Comparison of ENCODE assay signal across 10 mouse cellular contexts in genomic region chr11:71763154-71763553, GRCm38 (mm10). TPM values are rescaled to one million over a fixed set of nuclear protein-coding genes. Genes with fewer than 3 reads are reported as not detected.
DNase-seq lines count a peak whose midpoint lies in the region; ATAC-seq lines count a peak whose summit lies in the region.
"Had no signal": no experiment of that assay in that cellular context is flagged by ENCODE, and none has a peak within 500 bp of the region (broad histone marks: within the 10 kb centered on the region; RNA-seq: fewer than 3 reads in every experiment).

No protein-coding gene starts in this region.

- 32% methylated on average over 5 of the region's 5 CpGs for WGBS in kidney, embryonic 14.5 days
- WGBS in forebrain, embryonic 10.5 days = 27% methylated on average over 5 of the region's 5 CpGs
- 21% methylated on average over 5 of the region's 5 CpGs for WGBS in hindbrain, embryonic 12.5 days
- WGBS in midbrain, embryonic 15.5 days = 10% methylated on average over 5 of the region's 5 CpGs
- WGBS in intestine, embryonic 15.5 days = 54% methylated on average over 5 of the region's 5 CpGs

- no peak overlapping the region for H3K9ac ChIP-seq in kidney, embryonic 14.5 days (ENCODE audit: low read depth, low read length)
- no peak overlapping the region for H3K9ac ChIP-seq in hindbrain, embryonic 12.5 days
- no peak overlapping the region for H3K9ac ChIP-seq in midbrain, embryonic 15.5 days
- H3K9ac ChIP-seq in intestine, embryonic 15.5 days = no peak overlapping the region

- H3K4me3 ChIP-seq in kidney, embryonic 14.5 days (ENCODE audit: low read length) = no peak overlapping the region
- H3K4me3 ChIP-seq in forebrain, embryonic 10.5 days = no peak overlapping the region
- no peak overlapping the region for H3K4me3 ChIP-seq in hindbrain, embryonic 12.5 days
- no peak overlapping the region for H3K4me3 ChIP-seq in midbrain, embryonic 15.5 days
- no peak overlapping the region for H3K4me3 ChIP-seq in intestine, embryonic 15.5 days (replicated peaks)

- H3K9me3 ChIP-seq in kidney, embryonic 14.5 days (ENCODE audit: control insufficient read depth, low read length) = no peaks in the 10 kb centered on the region
- H3K9me3 ChIP-seq in forebrain, embryonic 10.5 days = no peaks in the 10 kb centered on the region
- H3K9me3 ChIP-seq in hindbrain, embryonic 12.5 days (replicated peaks) = no peaks in the 10 kb centered on the region
- H3K9me3 ChIP-seq in midbrain, embryonic 15.5 days = no peaks in the 10 kb centered on the region
- no peaks in the 10 kb centered on the region for H3K9me3 ChIP-seq in intestine, embryonic 15.5 days

- no peaks in the 10 kb centered on the region for H3K27me3 ChIP-seq in kidney, embryonic 14.5 days (ENCODE audit: control insufficient read depth, insufficient read depth, low read length)
- no peaks in the 10 kb centered on the region for H3K27me3 ChIP-seq in forebrain, embryonic 10.5 days (ENCODE audit: poor library complexity, severe bottlenecking)
- no peaks in the 10 kb centered on the region for H3K27me3 ChIP-seq in hindbrain, embryonic 12.5 days
- no peaks in the 10 kb centered on the region for H3K27me3 ChIP-seq in midbrain, embryonic 15.5 days (replicated peaks)
- H3K27me3 ChIP-seq in intestine, embryonic 15.5 days (replicated peaks) = no peaks in the 10 kb centered on the region

- H3K36me3 ChIP-seq in kidney, embryonic 14.5 days (ENCODE audit: control insufficient read depth, insufficient read depth, low read length) = no peaks in the 10 kb centered on the region
- peaks cover 71% of the 10 kb centered on the region for H3K36me3 ChIP-seq in forebrain, embryonic 10.5 days (replicated peaks)
- H3K36me3 ChIP-seq in hindbrain, embryonic 12.5 days = peaks cover 26% of the 10 kb centered on the region
- 0 out of 2 replicates have a peak, but pooled peaks cover 7% of the 10 kb centered on the region for H3K36me3 ChIP-seq in midbrain, embryonic 15.5 days (replicated peaks)
- H3K36me3 ChIP-seq in intestine, embryonic 15.5 days = no peaks in the 10 kb centered on the region

- no peak overlapping the region for H3K27ac ChIP-seq in kidney, embryonic 14.5 days (ENCODE audit: low read depth, low read length)
- H3K27ac ChIP-seq in forebrain, embryonic 10.5 days = peak overlapping the region; percentile 78
- H3K27ac ChIP-seq in hindbrain, embryonic 12.5 days = peak overlapping the region; percentile 74
- H3K27ac ChIP-seq in midbrain, embryonic 15.5 days = peak overlapping the region; percentile 58
- no peak overlapping the region for H3K27ac ChIP-seq in intestine, embryonic 15.5 days
- H3K27ac ChIP-seq: macrophage had no signal

- ATAC-seq in kidney, embryonic 14.5 days (ENCODE audit: low FRiP score, low TSS enrichment) = no peak
- ATAC-seq in hindbrain, embryonic 12.5 days (ENCODE audit: low FRiP score) = peak; percentile 41; the same call in 1 of the 2 replicates
- peak; percentile 53; the same call in 1 of the 2 replicates for ATAC-seq in midbrain, embryonic 15.5 days (replicated peaks)
- ATAC-seq in intestine, embryonic 15.5 days = no peak

- peak; percentile 53 to 62 for DNase-seq in kidney, postnatal 25 days
- no peak for DNase-seq in forebrain, embryonic 10.5 days (ENCODE audit: extremely low spot score, low spot score)
- no peak for DNase-seq in adrenal gland, adult 8-10 months
- DNase-seq: heart, postnatal 10 days had no signal

- H3K4me1 ChIP-seq in kidney, embryonic 14.5 days (ENCODE audit: control insufficient read depth, insufficient read depth, low read length) = no peaks in the 10 kb centered on the region
- H3K4me1 ChIP-seq in forebrain, embryonic 10.5 days = peaks cover 52% of the 10 kb centered on the region
- H3K4me1 ChIP-seq in hindbrain, embryonic 12.5 days = peaks cover 60% of the 10 kb centered on the region
- H3K4me1 ChIP-seq in midbrain, embryonic 15.5 days = peaks cover 57% of the 10 kb centered on the region
- no peaks in the 10 kb centered on the region for H3K4me1 ChIP-seq in intestine, embryonic 15.5 days (replicated peaks)

- no peak overlapping the region for H3K4me2 ChIP-seq in kidney, embryonic 14.5 days (replicated peaks; ENCODE audit: low read depth, low read length)
- H3K4me2 ChIP-seq in hindbrain, embryonic 12.5 days (replicated peaks) = no peak overlapping the region
- no peak overlapping the region for H3K4me2 ChIP-seq in midbrain, embryonic 15.5 days
- H3K4me2 ChIP-seq in intestine, embryonic 15.5 days (replicated peaks) = no peak overlapping the region

RNA-seq across cellular contexts. Expression of gene Wscd1, which starts 13.4 kb away (rescaled TPM):
- polyA plus RNA-seq in kidney, embryonic 14.5 days (2014; fragmentation: Nextera tagmentation; extraction: Ambion mirVana) = 5.6 and 7.8 TPM in 2 replicates
- polyA plus RNA-seq in forebrain, embryonic 10.5 days (2016; fragmentation: Nextera tagmentation; extraction: Ambion mirVana) = 41.0 and 47.5 TPM in 2 replicates
- 55.6 and 55.7 TPM in 2 replicates for polyA plus RNA-seq in hindbrain, embryonic 12.5 days (2016; fragmentation: Nextera tagmentation; extraction: Ambion mirVana)
- 86.4 and 95.0 TPM in 2 replicates for polyA plus RNA-seq in midbrain, embryonic 15.5 days (2015; fragmentation: Nextera tagmentation; extraction: Ambion mirVana)
- polyA plus RNA-seq in intestine, embryonic 15.5 days (2015; fragmentation: Nextera tagmentation; extraction: Ambion mirVana) = 3.7 TPM in 2 replicates
- total RNA-seq in adrenal gland, adult 8-10 months (2022) = 1 to 10 TPM; 6.8 to 9.2 (median 7.4) TPM
- total RNA-seq: MEL had no signal
- polyA plus RNA-seq: macrophage had no signal

Comparison
In these comparisons a context has a peak if more than half of its experiments do, and no peak if none do; other contexts are left out.
1. DNase-seq: peak in kidney, postnatal 25 days (2 of 2); none in forebrain, embryonic 10.5 days (single experiment) and adrenal gland, adult 8-10 months (single experiment).
2. ATAC-seq: peak in hindbrain, embryonic 12.5 days (single experiment) and midbrain, embryonic 15.5 days (single experiment); none in kidney, embryonic 14.5 days (single experiment) and intestine, embryonic 15.5 days (single experiment).
3. H3K27ac ChIP-seq: peak in forebrain, embryonic 10.5 days (single experiment), hindbrain, embryonic 12.5 days (single experiment) and midbrain, embryonic 15.5 days (single experiment); none in kidney, embryonic 14.5 days (single experiment) and intestine, embryonic 15.5 days (single experiment).